In the genomic region with DNA sequence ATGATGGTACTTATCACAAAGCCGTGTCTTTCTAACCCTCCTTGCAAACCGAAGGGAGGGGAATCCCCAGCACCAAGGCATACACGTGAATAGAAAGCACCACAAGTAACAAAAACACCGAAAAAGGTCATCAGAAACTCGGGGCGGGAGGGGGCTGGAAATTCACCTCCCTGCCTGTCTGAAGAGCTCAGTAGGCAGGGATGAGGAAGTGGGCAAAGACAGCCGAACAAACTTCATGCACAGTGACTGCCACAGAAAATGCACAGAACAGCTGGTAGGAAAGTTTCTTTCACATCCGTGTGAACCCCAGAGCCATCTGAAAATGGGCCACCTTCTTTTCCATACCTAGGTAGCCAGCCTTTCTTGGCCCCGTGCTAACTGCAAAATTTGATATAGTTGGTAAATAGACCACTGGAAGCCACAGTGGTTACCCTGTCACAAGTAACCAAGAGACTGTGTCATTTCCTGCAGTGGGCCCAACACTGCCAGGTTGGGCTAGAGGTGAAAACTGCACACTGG, we compare ENCODE assay signal across 1 mouse cellular context.
A peak's percentile ranks its signal among the peaks of the same experiment; 100 is the strongest.
TF ChIP-seq lines count a peak whose summit lies in the region.

No protein-coding gene starts in this region.

TF ChIP-seq in CH12.LX, 34 proteins besides CTCF, POLR2A, EP300 and RAD21 (continued from another document):
- TF ChIP-seq USF2 (conservative IDR thresholded peaks at IDR 0.05; ENCODE audit: low read depth, low read length) (no peak), GABPA (IDR thresholded peaks at IDR 0.05; ENCODE audit: insufficient replicate concordance, low read depth, low read length) (no peak), CHD1 (IDR thresholded peaks at IDR 0.05; ENCODE audit: low read depth, low read length) (peak; percentile 75), NELFE (IDR thresholded peaks at IDR 0.05; ENCODE audit: low read depth, low read length) (peak; percentile 51), UBTF (IDR thresholded peaks at IDR 0.05; ENCODE audit: low read depth, low read length) (peak; percentile 57), E2F4 (IDR thresholded peaks at IDR 0.05; ENCODE audit: insufficient replicate concordance, low read depth, low read length) (0 out of 2 replicates have a peak, but pooled peaks have one; percentile 84), BHLHE40 (IDR thresholded peaks at IDR 0.05; ENCODE audit: low read depth, low read length) (peak; percentile 100)
